Mouse (Mus musculus) heart, postnatal 10 days (tissue): Measurements from ENCODE around the gene Mrgbp. TPM values are rescaled to one million over a fixed set of nuclear protein-coding genes. Genes with fewer than 3 reads are reported as not detected.

ENCODE experiments used
- DNase-seq, 2 experiments: peaks; one replicate each; pipeline ENCODE4 v3.0.0; 2021
- intact Hi-C: fragments of 180-260 bp; cut with DNase I; formaldehyde crosslinking; loops from one replicate; pipeline ENCODE4 v1.15.1; 2025
- total RNA-seq, 2 experiments: library from RNA; stranded (reverse); gene quantifications; 2 replicates each; pipeline ENCODE4 v1.2.3; 2021

Gene Mrgbp
- total RNA-seq, 2 experiments from 2014 or later: 17.8 to 21.3 TPM

DNA sequence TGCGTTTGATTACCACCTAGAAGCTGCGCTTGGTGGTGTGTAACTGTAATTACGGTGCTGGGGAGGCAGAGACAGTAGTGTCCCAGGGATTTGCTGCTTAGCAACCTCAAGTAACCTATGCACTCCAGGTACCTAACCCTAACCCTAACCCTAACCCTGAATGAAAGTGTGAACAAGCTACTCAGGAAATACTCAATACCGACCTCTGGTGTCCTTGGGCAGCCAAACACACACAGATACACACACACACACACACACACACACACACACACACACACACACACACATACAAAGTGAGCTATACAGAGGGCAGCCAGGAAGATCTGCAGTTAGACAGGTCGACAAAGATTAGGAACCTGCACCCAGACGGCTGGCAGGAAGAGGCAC lies 7.6 kb downstream of the Mrgbp start:
- intact Hi-C loops: no loop called here

GRCm38 (mm10) chr2:180589123-180589831 lies 8.2 kb downstream of the Mrgbp start, which contains the start of gene Ogfr:
Gene Ogfr (plus strand): TSS chr2:180589245.
- intact Hi-C loops: no loop called here
- peak; percentile 89 for DNase-seq

More for the DNA sequence above, 7.6 kb downstream of the Mrgbp start:
- DNase-seq: no peak

GRCm38 (mm10) chr2:180597490-180597889 lies 16.4 kb downstream of the Mrgbp start, which contains the start of gene Col9a3:
Gene Col9a3 (plus strand): TSS chr2:180597790.
- no peak for DNase-seq
- intact Hi-C loops: no loop called here

- DNase-seq: no peak
- intact Hi-C loops: no loop called here
Observed at GRCm38 (mm10) chr2:180598157-180598705, 17.1 kb downstream of the Mrgbp start.

GRCm38 (mm10) chr2:180600569-180601021 lies 19.5 kb downstream of the Mrgbp start:
- intact Hi-C loops: no loop called here
- DNase-seq: no peak

DNA sequence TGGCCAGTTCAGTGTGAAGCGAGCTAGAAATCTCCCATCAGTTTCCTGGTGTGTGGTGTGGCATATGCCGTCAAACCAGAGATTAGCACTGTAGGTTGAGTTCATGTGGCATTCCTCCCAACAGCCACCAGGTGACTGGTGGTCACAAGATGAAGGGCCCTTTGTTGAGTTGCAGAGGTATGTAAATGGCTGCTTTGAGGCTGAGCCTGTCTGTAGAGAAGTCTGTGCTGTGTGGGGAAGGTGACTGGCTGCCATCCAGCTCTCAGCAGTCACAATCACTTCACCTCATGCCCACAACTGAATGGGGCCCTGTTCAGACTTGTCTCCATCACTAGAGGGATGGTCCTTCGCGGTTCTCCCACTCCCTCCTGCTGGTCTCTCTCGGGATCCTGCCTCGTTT lies 23.7 kb downstream of the Mrgbp start:
- no peak for DNase-seq
- intact Hi-C loops: no loop called here

GRCm38 (mm10) chr2:180610283-180610682 lies 29.2 kb downstream of the Mrgbp start:
- intact Hi-C loops: no loop called here
- DNase-seq: no peak

GRCm38 (mm10) chr2:180611882-180612281 lies 30.8 kb downstream of the Mrgbp start:
- no peak for DNase-seq

More at GRCm38 (mm10) chr2:180611882-180612281, 30.8 kb downstream of the Mrgbp start:
- intact Hi-C loops: no loop called here

Other genes with a start within 250 kb of the Mrgbp start
- gene Gata5, start 246.6 kb upstream of the Mrgbp start, total RNA-seq: 1 to 10 TPM; 1.0 to 1.2 TPM
- 1 to 10 TPM in 1 of 2 experiments, under 1 TPM in 1; 0.15 to 1.2 TPM for gene Slco4a1, start 125.1 kb upstream of the Mrgbp start, total RNA-seq
- under 1 TPM; 0.12 TPM for gene Ntsr1, start 81.3 kb upstream of the Mrgbp start, total RNA-seq
- 10 to 100 TPM; 42.6 to 48.8 TPM for gene Ogfr, start 7.9 kb downstream of the Mrgbp start, total RNA-seq
- gene Col9a3, start 16.5 kb downstream of the Mrgbp start, total RNA-seq: 1 to 10 TPM in 1 of 2 experiments, under 1 TPM in 1; 0.53 to 1.2 TPM
- gene Tcfl5, start 61.4 kb downstream of the Mrgbp start, total RNA-seq: under 1 TPM in 1 of 2 experiments, not detected in 1; 0.22 TPM
- 10 to 100 TPM; 40.6 to 42.8 TPM for gene Dido1, start 128.7 kb downstream of the Mrgbp start, total RNA-seq
- gene Gid8, start 128.8 kb downstream of the Mrgbp start, total RNA-seq: 10 to 100 TPM; 77.9 to 79.1 TPM
- under 1 TPM; 0.69 to 0.89 TPM for gene Slc17a9, start 144.0 kb downstream of the Mrgbp start, total RNA-seq
- gene Bhlhe23, start 195.6 kb downstream of the Mrgbp start, total RNA-seq: not detected